17 mouse cellular contexts compared by ENCODE assay signal in genomic region chr14:11762995-11763394, GRCm38 (mm10).
DNase-seq lines count a peak whose midpoint lies in the region; ATAC-seq lines count a peak whose summit lies in the region.
"Had no signal": no experiment of that assay in that cellular context is flagged by ENCODE, and none has a peak within 500 bp of the region (broad histone marks: within the 10 kb centered on the region; RNA-seq: fewer than 3 reads in every experiment).

No protein-coding gene starts in this region.

- H3K27me3 ChIP-seq in heart, embryonic 15.5 days: no peaks in the 10 kb centered on the region
- no peaks in the 10 kb centered on the region for H3K27me3 ChIP-seq in limb, embryonic 12.5 days
- H3K27me3 ChIP-seq in limb, embryonic 10.5 days (ENCODE audit: low read depth, poor library complexity, severe bottlenecking): no peaks in the 10 kb centered on the region
- no peaks in the 10 kb centered on the region for H3K27me3 ChIP-seq in embryonic facial prominence, embryonic 13.5 days
- H3K27me3 ChIP-seq: neural tube, embryonic 12.5 days; stomach, embryonic 15.5 days had no signal

- H3K9me3 ChIP-seq in heart, embryonic 15.5 days (replicated peaks): no peaks in the 10 kb centered on the region
- no peaks in the 10 kb centered on the region for H3K9me3 ChIP-seq in limb, embryonic 12.5 days
- H3K9me3 ChIP-seq in limb, embryonic 10.5 days (replicated peaks): no peaks in the 10 kb centered on the region
- H3K9me3 ChIP-seq in embryonic facial prominence, embryonic 13.5 days: no peaks in the 10 kb centered on the region
- H3K9me3 ChIP-seq: midbrain, embryonic 10.5 days; neural tube, embryonic 12.5 days; stomach, embryonic 15.5 days had no signal

- ATAC-seq in heart, embryonic 15.5 days (replicated peaks; ENCODE audit: insufficient number of reproducible peaks, insufficient read depth, low FRiP score, low read depth): 0 out of 2 replicates have a peak, but pooled peaks have one; percentile 39
- ATAC-seq in limb, embryonic 12.5 days (ENCODE audit: insufficient number of reproducible peaks, insufficient read depth, low FRiP score, low TSS enrichment, low read depth): peak; percentile 27; the same call in 1 of the 2 replicates
- peak; percentile 52; the same call in 1 of the 2 replicates for ATAC-seq in embryonic facial prominence, embryonic 13.5 days (ENCODE audit: insufficient number of reproducible peaks, insufficient read depth, low FRiP score, low TSS enrichment, low read depth)
- ATAC-seq: forebrain, postnatal 0 days; hindbrain, embryonic 16.5 days; intestine, postnatal 0 days had no signal

- no peaks in the 10 kb centered on the region for H3K36me3 ChIP-seq in heart, embryonic 15.5 days
- no peaks in the 10 kb centered on the region for H3K36me3 ChIP-seq in limb, embryonic 12.5 days
- no peaks in the 10 kb centered on the region for H3K36me3 ChIP-seq in limb, embryonic 10.5 days
- no peaks in the 10 kb centered on the region for H3K36me3 ChIP-seq in embryonic facial prominence, embryonic 13.5 days
- H3K36me3 ChIP-seq: midbrain, embryonic 10.5 days; neural tube, embryonic 12.5 days; stomach, embryonic 15.5 days had no signal

- peaks cover 33% of the 10 kb centered on the region for H3K4me1 ChIP-seq in heart, embryonic 15.5 days (replicated peaks)
- peaks cover 41% of the 10 kb centered on the region for H3K4me1 ChIP-seq in limb, embryonic 12.5 days (replicated peaks)
- H3K4me1 ChIP-seq in limb, embryonic 10.5 days: peaks cover 26% of the 10 kb centered on the region
- H3K4me1 ChIP-seq in embryonic facial prominence, embryonic 13.5 days: peaks cover 27% of the 10 kb centered on the region
- H3K4me1 ChIP-seq: stomach, embryonic 15.5 days had no signal

- H3K9ac ChIP-seq in heart, embryonic 15.5 days: no peak overlapping the region
- no peak overlapping the region for H3K9ac ChIP-seq in limb, embryonic 12.5 days (replicated peaks)
- H3K9ac ChIP-seq in embryonic facial prominence, embryonic 13.5 days: no peak overlapping the region
- H3K9ac ChIP-seq: forebrain, postnatal 0 days; neural tube, embryonic 12.5 days; stomach, embryonic 15.5 days had no signal

- 54% methylated on average over 7 of the region's 7 CpGs for WGBS in heart, embryonic 15.5 days
- 61% methylated on average over 7 of the region's 7 CpGs for WGBS in limb, embryonic 12.5 days
- 71% methylated on average over 7 of the region's 7 CpGs for WGBS in limb, embryonic 10.5 days
- WGBS in embryonic facial prominence, embryonic 13.5 days: 38% methylated on average over 7 of the region's 7 CpGs

- H3K27ac ChIP-seq in heart, embryonic 15.5 days: no peak overlapping the region
- no peak overlapping the region for H3K27ac ChIP-seq in limb, embryonic 12.5 days
- H3K27ac ChIP-seq in limb, embryonic 10.5 days: no peak overlapping the region
- H3K27ac ChIP-seq in embryonic facial prominence, embryonic 13.5 days: no peak overlapping the region
- H3K27ac ChIP-seq: midbrain, embryonic 10.5 days; neural tube, embryonic 12.5 days; stomach, embryonic 15.5 days had no signal

- intact Hi-C loops in heart, postnatal 10 days (cut with DNase I): no loop called here

- DNase-seq in heart, postnatal 10 days: no peak
- DNase-seq in limb, embryonic 10.5 days (ENCODE audit: low spot score): no peak
- peak; percentile 17 for DNase-seq in yolk sac, embryonic 10.5 days (ENCODE audit: low spot score)
- DNase-seq in lung, postnatal 4 days: no peak
- DNase-seq: cerebellum, adult 9-10 months; forebrain, postnatal 0 days; layer of hippocampus, postnatal 36 days; lung, postnatal 14 days; thymus, adult 2 months had no signal

- no peak overlapping the region for H3K4me3 ChIP-seq in heart, embryonic 15.5 days
- no peak overlapping the region for H3K4me3 ChIP-seq in limb, embryonic 12.5 days (replicated peaks)
- no peak overlapping the region for H3K4me3 ChIP-seq in limb, embryonic 10.5 days
- H3K4me3 ChIP-seq in embryonic facial prominence, embryonic 13.5 days: no peak overlapping the region
- H3K4me3 ChIP-seq: midbrain, embryonic 10.5 days; neural tube, embryonic 12.5 days; stomach, embryonic 15.5 days had no signal

- H3K4me2 ChIP-seq in heart, embryonic 15.5 days: no peak overlapping the region
- no peak overlapping the region for H3K4me2 ChIP-seq in limb, embryonic 12.5 days
- H3K4me2 ChIP-seq in embryonic facial prominence, embryonic 13.5 days: no peak overlapping the region; the same call in 1 of the 2 replicates
- H3K4me2 ChIP-seq: neural tube, embryonic 12.5 days; stomach, embryonic 15.5 days had no signal
